Comparison of ENCODE assay signal across 8 mouse cellular contexts in genomic region chr3:144570047-144570815, GRCm38 (mm10). TPM values are rescaled to one million over a fixed set of nuclear protein-coding genes. Genes with fewer than 3 reads are reported as not detected.
DNase-seq lines count a peak whose midpoint lies in the region; ATAC-seq and TF ChIP-seq lines count a peak whose summit lies in the region.

Gene Hs2st1, minus strand, starts transcription at chr3:144570181.
Gene Selenof, plus strand, starts transcription at chr3:144570304.

- peak; percentile 100 for DNase-seq in ZHBTc4 (ENCODE audit: low read depth, low spot score)
- peak; percentile 98 for DNase-seq in gastrocnemius, adult 2 months
- peak; percentile 100 for DNase-seq in hindbrain, postnatal 0 days (ENCODE audit: low spot score)
- DNase-seq in left cerebral cortex, adult 2 months (ENCODE audit: extremely low spot score in 1 of 2, low spot score in 2 of 2), result peak; percentile 91 to 97
- DNase-seq in right cerebral cortex, adult 2 months (ENCODE audit: low spot score in 2 of 2), result peak; percentile 98
- peak; percentile 98 for DNase-seq in urinary bladder, postnatal 14 days (ENCODE audit: low spot score)

- peak within 1 kb of the TSS; percentile 88 for H3K4me2 ChIP-seq in hindbrain, postnatal 0 days (ENCODE audit: low read depth, low read length)

- peaks cover 17% of the 10 kb centered on the region for H3K4me1 ChIP-seq in hindbrain, postnatal 0 days (ENCODE audit: insufficient read depth, low read length)

- peak; percentile 27; the same call in 1 of the 2 replicates for TF ChIP-seq CTCF in gastrocnemius, adult 2 months (IDR thresholded peaks at IDR 0.05)
- 0 out of 2 replicates have a peak, but pooled peaks have one; percentile 21 for TF ChIP-seq CTCF in hindbrain, postnatal 0 days (IDR thresholded peaks at IDR 0.05; ENCODE audit: low read depth)
- TF ChIP-seq CTCF in left cerebral cortex, adult 2 months (IDR thresholded peaks at IDR 0.05), result no peak; the same call in 1 of the 2 replicates

- H3K9ac ChIP-seq in hindbrain, postnatal 0 days (replicated peaks; ENCODE audit: low read length), result peak within 1 kb of the TSS; percentile 91

- peaks cover 4% of the 10 kb centered on the region; the same call in 1 of the 2 replicates for H3K36me3 ChIP-seq in hindbrain, postnatal 0 days (ENCODE audit: insufficient read depth, low read length)

- peak within 1 kb of the TSS; percentile 73 for H3K4me3 ChIP-seq in gastrocnemius, adult 2 months
- peak within 1 kb of the TSS; percentile 87 for H3K4me3 ChIP-seq in hindbrain, postnatal 0 days (ENCODE audit: low read length)
- H3K4me3 ChIP-seq in left cerebral cortex, adult 2 months, result peak within 1 kb of the TSS; percentile 99

- H3K9me3 ChIP-seq in hindbrain, postnatal 0 days (ENCODE audit: low read length), result no peaks in the 10 kb centered on the region

- peak; percentile 96 for ATAC-seq in common myeloid progenitor, adult 5-6 weeks (replicated peaks; ENCODE audit: low read depth, poor library complexity, severe bottlenecking)
- peak; percentile 98 for ATAC-seq in hindbrain, postnatal 0 days
- peak; percentile 87 for ATAC-seq in megakaryocyte, adult 5-6 weeks (ENCODE audit: poor library complexity, severe bottlenecking)

- intact Hi-C loops in gastrocnemius, adult 2 months (cut with DNase I), result loop anchor here (5.0 kb wide), 1 partner anchor 47 kb away; no protein-coding TSS in a partner anchor
- intact Hi-C loops in left cerebral cortex, adult 2 months (cut with DNase I), result loop anchor here (1.0 to 5.0 kb wide), 3 partner anchors 47 to 150 kb away; partner anchors contain the start of gene Sh3glb1

- WGBS in hindbrain, postnatal 0 days, result under 1% methylated on average over 58 of the region's 69 CpGs

- no peaks in the 10 kb centered on the region for H3K27me3 ChIP-seq in hindbrain, postnatal 0 days (ENCODE audit: insufficient read depth, low read length)

- peak within 1 kb of the TSS; percentile 98 for H3K27ac ChIP-seq in gastrocnemius, adult 2 months
- H3K27ac ChIP-seq in hindbrain, postnatal 0 days, result peak within 1 kb of the TSS; percentile 99
- peak within 1 kb of the TSS; percentile 100 for H3K27ac ChIP-seq in left cerebral cortex, adult 2 months

RNA-seq across cellular contexts. Expression of gene Hs2st1, which starts in this region (rescaled TPM):
- total RNA-seq in common myeloid progenitor, adult 5-6 weeks (2017), result 16.2 and 17.8 TPM in 2 replicates
- total RNA-seq in gastrocnemius, adult 2 months (2021), result 10 to 100 TPM; 12.8 to 14.8 TPM
- total RNA-seq in hindbrain, postnatal 0 days (2014; rRNA removed), result 38.8 and 39.2 TPM in 2 replicates
- polyA plus RNA-seq in hindbrain, postnatal 0 days (2015; fragmentation: Nextera tagmentation; extraction: Ambion mirVana), result 11.0 and 11.1 TPM in 2 replicates
- total RNA-seq in left cerebral cortex, adult 2 months (2021), result 10 to 100 TPM; 47.2 to 50.7 TPM
- total RNA-seq in megakaryocyte, adult 5-6 weeks (2015), result 9.0 and 10.5 TPM in 2 replicates
- total RNA-seq in megakaryocyte, adult 5-6 weeks (2017), result 9.8 and 10.9 TPM in 2 replicates

RNA-seq across cellular contexts. Expression of gene Selenof, which starts in this region (rescaled TPM):
- total RNA-seq in common myeloid progenitor, adult 5-6 weeks (2017), result 591 and 595 TPM in 2 replicates
- 100 to 1,000 TPM; 115 to 122 TPM for total RNA-seq in gastrocnemius, adult 2 months (2021)
- 210 and 211 TPM in 2 replicates for total RNA-seq in hindbrain, postnatal 0 days (2014; rRNA removed)
- polyA plus RNA-seq in hindbrain, postnatal 0 days (2015; fragmentation: Nextera tagmentation; extraction: Ambion mirVana), result 686 and 693 TPM in 2 replicates
- total RNA-seq in left cerebral cortex, adult 2 months (2021), result 100 to 1,000 TPM; 204 to 206 TPM
- total RNA-seq in megakaryocyte, adult 5-6 weeks (2015), result 348 and 402 TPM in 2 replicates
- total RNA-seq in megakaryocyte, adult 5-6 weeks (2017), result 537 and 557 TPM in 2 replicates

Comparison
In these comparisons a context has a peak if more than half of its experiments do, and no peak if none do; other contexts are left out.
1. Peak in every context shown above with its lines: DNase-seq, ATAC-seq, H3K4me3 ChIP-seq and H3K27ac ChIP-seq.